Mouse (Mus musculus) layer of hippocampus, postnatal 25 days (tissue): ENCODE results near the gene Etv5. TPM values are rescaled to one million over a fixed set of nuclear protein-coding genes. Genes with fewer than 3 reads are reported as not detected.
"Not testable (repeated sequence)": the region's sequence is repeated elsewhere in the genome, so short reads cannot be mapped to it uniquely, and the experiment has no call there.

Experiments used
- DNase-seq, 2 experiments: peaks; one replicate each; pipeline ENCODE4 v3.0.0; 2022; ENCODE audit warnings: mixed read lengths in 2 of 2, low spot score in 1 of 2; ENCODE audit errors: extremely low spot score in 1 of 2
- total RNA-seq, 2 experiments: library from RNA; stranded (reverse); gene quantifications; 2 replicates each; pipeline ENCODE4 v1.2.3; 2021

The Etv5 gene
- total RNA-seq, 2 experiments from 2014 or later, result 51.4 to 56.1 TPM

- no peak for DNase-seq
Observed at GRCm38 (mm10) chr16:22398354-22398753, 41.2 kb downstream of the Etv5 start.

- no peak for DNase-seq
Observed at GRCm38 (mm10) chr16:22396420-22396819, 43.1 kb downstream of the Etv5 start.

- no peak for DNase-seq
Observed at GRCm38 (mm10) chr16:22395093-22395844, 44.2 kb downstream of the Etv5 start.

GRCm38 (mm10) chr16:22390348-22390897 lies 49.1 kb downstream of the Etv5 start:
- DNase-seq, result no peak

GRCm38 (mm10) chr16:22389146-22389911 lies 50.2 kb downstream of the Etv5 start:
- no peak for DNase-seq

DNA sequence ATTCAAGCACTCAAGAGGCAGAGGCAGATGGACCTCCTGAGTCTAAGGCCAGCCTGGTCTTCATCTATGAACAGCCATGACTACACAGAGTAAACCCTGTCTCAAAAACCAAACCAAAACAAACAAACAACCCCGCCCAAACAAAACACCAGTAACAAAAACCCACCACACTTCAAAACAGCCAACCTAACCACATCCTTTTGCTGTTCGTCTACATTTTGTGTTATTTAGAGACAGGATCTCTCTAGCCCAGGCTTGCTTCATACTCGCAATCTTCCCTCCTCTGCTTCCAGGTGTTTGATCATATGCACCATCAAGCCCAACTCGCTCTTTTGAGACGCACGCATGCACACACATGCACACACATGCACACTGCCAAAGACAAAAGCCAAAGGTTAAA lies 51.8 kb downstream of the Etv5 start:
- DNase-seq, result no peak

DNA sequence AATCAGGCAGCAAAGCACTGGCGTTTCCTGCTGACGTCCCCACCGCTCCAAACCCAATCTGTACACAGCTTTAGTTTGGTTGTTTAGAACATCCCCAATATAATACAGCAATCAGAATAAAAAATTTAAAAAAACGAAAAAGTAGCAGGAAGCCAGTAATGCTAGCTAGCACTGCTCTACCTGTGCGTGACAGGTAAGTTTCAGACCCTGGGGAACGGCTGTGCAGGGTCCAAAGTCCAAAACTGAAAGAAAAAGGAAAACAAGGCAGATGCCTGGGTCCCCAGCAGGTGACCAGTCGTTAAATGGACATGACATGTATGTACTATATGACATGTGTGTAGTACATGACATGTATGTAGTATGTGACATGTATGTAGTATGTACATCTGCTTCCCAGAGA lies 57.5 kb downstream of the Etv5 start:
- DNase-seq, result not testable (repeated sequence)

DNA sequence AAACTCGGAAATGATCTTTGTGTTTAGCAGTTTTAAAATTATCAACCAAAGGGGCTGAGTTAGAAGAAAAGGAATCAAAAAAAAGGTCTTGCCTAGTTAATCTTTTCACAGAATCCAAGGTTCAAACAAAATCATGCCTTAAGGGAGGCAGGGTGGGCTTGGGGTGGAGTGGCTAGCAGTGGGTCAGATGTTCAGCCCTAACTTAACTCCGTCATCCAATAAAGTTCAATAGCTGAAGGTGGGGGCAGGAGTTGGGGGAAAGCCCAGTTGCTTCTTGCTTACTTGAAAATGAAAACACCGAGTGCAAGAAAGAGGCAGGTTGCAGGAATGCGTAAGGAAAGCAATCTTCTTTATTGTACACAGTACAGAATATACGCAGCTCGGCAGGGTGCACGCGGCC lies 58.5 kb downstream of the Etv5 start:
- DNase-seq, result no peak

- no peak for DNase-seq
Observed at GRCm38 (mm10) chr16:22379986-22380385, 59.5 kb downstream of the Etv5 start.

DNA sequence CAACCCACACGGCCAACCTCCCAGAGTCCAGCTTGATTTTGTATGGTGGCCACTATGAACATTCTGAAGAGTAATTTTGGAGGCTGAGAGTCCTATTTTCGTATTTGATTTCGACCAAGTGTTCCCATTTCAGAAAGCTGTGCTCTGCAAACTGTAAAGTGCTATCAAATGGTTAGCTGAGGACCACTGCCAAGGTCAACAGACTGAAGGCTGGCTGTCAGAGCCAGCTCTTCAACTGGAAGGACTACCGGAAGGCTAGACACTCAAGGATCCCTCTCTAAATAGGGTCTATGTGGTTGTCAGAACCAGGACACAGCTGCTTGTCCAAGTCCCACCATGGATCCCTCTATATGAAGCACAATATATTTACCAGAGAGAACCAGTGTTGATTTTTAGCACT lies 60.2 kb downstream of the Etv5 start:
- DNase-seq, result no peak

GRCm38 (mm10) chr16:22377714-22378113 lies 61.8 kb downstream of the Etv5 start:
- DNase-seq, result no peak

DNA sequence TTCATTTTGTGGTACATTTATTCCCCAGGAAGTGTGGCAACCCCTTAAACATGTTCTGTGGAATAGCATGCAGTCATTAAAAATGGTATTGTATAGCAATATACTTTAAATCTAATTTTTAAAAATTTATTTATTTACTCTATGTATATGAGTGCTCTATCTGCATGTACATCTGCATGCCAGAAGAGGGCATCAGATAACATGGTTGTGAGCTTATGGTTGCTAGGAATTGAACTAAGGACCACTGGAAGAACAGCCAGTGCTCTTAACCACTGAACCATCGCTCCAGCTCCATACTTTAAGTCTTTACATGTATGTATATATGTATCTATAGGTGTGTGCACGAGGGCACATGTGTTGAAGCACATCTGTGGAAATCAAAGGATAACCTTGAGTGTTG lies 64.6 kb downstream of the Etv5 start:
- DNase-seq, result no peak

DNA sequence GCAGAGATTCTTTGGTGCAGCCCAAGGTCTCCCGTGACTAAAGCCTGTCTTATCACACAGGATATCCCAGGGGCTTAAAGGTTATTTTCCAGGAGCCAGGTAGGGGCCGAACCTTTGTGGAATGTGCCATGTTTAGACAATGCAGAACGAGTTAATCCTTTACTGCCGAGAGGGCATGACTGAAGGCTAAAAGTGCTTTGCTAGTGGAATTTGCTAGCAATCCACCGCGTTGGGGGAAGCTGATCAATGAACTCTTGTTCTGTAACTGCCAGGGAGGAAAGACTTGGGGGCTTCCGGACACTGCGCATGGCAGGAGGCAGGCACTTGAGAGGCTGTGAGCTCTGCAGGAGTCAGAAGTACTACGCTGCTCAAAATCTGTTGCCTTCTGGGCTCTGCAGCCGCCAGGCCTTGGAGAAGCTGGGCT lies 66.8 kb downstream of the Etv5 start:
- no peak for DNase-seq

GRCm38 (mm10) chr16:22372225-22372624 lies 67.3 kb downstream of the Etv5 start:
- no peak for DNase-seq

- DNase-seq, result no peak
Observed at GRCm38 (mm10) chr16:22367099-22367498, 72.4 kb downstream of the Etv5 start.

DNA sequence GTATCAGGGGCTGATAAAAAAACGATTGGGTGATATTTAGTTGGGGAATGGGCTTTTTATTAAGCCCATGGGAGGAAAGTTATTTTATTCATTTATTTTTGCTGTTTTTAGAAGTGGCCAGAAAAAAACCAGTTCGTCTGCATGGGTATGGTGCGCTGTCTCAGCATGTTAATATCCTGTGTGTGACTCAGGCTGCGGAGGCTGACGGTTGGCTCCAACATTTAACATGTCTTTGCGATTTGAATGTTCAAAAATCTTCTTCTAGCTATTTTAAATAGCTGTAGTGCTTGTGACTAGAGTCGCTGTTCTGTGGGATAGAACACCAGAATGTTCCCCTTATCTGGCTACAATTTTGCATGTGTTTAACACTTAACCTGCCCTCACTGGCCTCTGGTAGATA lies 73.5 kb downstream of the Etv5 start:
- DNase-seq, result no peak

- no peak for DNase-seq
Observed at GRCm38 (mm10) chr16:22365596-22365995, 73.9 kb downstream of the Etv5 start.

- DNase-seq, result no peak
Observed at GRCm38 (mm10) chr16:22358701-22359354, 80.7 kb downstream of the Etv5 start.

DNA sequence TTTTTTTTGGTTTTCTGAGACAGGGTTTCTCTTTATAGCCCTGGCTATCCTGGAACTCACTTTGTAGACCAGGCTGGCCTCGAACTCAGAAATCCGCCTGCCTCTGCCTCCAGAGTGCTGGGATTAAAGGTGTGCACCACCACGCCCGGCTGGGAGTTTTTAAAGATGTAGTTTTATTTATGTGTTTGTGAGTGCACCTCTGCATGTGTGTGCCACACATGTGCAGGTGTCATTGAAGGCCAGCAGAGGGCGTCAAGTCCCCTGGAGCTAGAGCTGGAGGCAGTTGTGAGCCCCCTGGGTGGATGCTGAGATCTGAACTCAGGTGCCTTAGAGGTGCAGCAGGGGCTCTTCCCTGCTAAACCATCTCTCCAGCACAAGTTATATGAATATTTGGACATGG lies 85.3 kb downstream of the Etv5 start:
- not testable (repeated sequence) for DNase-seq

DNA sequence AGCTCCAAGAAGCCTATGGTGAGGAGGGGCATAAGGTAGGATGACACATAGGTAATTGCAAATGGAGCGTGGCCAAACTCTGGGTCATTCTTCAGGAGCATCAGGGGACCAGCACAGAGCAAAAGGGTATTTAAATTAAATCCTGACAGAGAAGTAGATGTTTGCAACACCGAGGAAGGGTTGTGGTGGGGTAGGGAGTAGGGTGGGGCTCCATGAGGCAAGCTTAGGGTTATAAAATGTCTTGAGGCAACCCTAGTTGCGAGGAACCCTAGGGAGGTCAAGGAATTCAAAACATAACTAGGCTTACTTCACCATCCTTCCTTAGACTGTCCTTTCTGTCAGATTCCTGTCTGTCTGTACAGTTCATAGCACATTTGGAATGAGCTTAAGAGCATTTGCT lies 85.9 kb downstream of the Etv5 start:
- DNase-seq, result no peak

GRCm38 (mm10) chr16:22351194-22351593 lies 88.3 kb downstream of the Etv5 start:
- no peak for DNase-seq
